Mouse (Mus musculus) ES-Bruce4 (cell line): Measurements from ENCODE around the gene Bbof1.

ENCODE experiments used
- CTCF ChIP-seq: IDR thresholded peaks from one replicate; pipeline ENCODE4 v1.8.1; 2011; ENCODE audit warnings: low read depth, low read length
- EP300 ChIP-seq: IDR thresholded peaks from 2 replicates; pipeline ENCODE4 v1.6.1; 2011; ENCODE audit warnings: low read depth, low read length; ENCODE audit not compliant: insufficient read depth
- POLR2A ChIP-seq: IDR thresholded peaks from one replicate; pipeline ENCODE4 v1.8.1; 2011; ENCODE audit warnings: low read length; ENCODE audit not compliant: insufficient read depth

GRCm38 (mm10) chr12:84451801-84452200, 42.9 kb downstream of the Bbof1 start:
- TF ChIP-seq CTCF (no peak), POLR2A (no peak), EP300 (no peak)
